Mouse (Mus musculus) adrenal gland, adult 8-10 months (tissue): ENCODE measurements around the gene Rnf215. TPM values are rescaled to one million over a fixed set of nuclear protein-coding genes. Genes with fewer than 3 reads are reported as not detected.

Experiments
- microRNA-seq, 2 experiments: library from miRNA; unstranded; fragments of <30 nt; microRNA quantifications; one replicate each; pipeline ENCODE4 v1.2.0; 2022
- total RNA-seq, 4 experiments: library from RNA; stranded (reverse); gene quantifications; 2 replicates each; pipeline ENCODE4 v1.2.4; 2022

Rnf215 gene
- total RNA-seq, 4 experiments from 2014 or later, result 28.2 to 38.2 (median 33.1) TPM

Small RNA genes lying within 50 kb of the gene (microRNA-seq; reads per million reads assigned to microRNA genes)
- 1.1 to 1.3 reads per million in 2 experiments for gene Mir3060

Other genes with a start within 250 kb of the Rnf215 start
- gene 4921536K21Rik, start 240.1 kb upstream of the Rnf215 start, total RNA-seq, result under 1 TPM; 0.56 to 0.81 (median 0.70) TPM
- gene Dusp18, start 240.0 kb upstream of the Rnf215 start, total RNA-seq, result 1 to 10 TPM; 4.7 to 9.3 (median 6.6) TPM
- gene Slc35e4, start 220.5 kb upstream of the Rnf215 start, total RNA-seq, result 10 to 100 TPM in 2 of 4 experiments, 1 to 10 TPM in 2; 5.9 to 15.5 (median 10.2) TPM
- gene Tcn2, start 203.0 kb upstream of the Rnf215 start, total RNA-seq, result 100 to 1,000 TPM; 129 to 145 (median 137) TPM
- gene Pes1, start 171.2 kb upstream of the Rnf215 start, total RNA-seq, result 10 to 100 TPM; 53.4 to 60.5 (median 55.8) TPM
- gene 4930556J24Rik, start 158.4 kb upstream of the Rnf215 start, total RNA-seq, result not detected
- under 1 TPM in 3 of 4 experiments, not detected in 1; 0.15 to 0.19 (median 0.18) TPM for gene Gal3st1, start 151.6 kb upstream of the Rnf215 start, total RNA-seq
- gene Sec14l4, start 103.7 kb upstream of the Rnf215 start, total RNA-seq, result 1 to 10 TPM in 2 of 4 experiments, under 1 TPM in 1, not detected in 1; 0.59 to 5.1 (median 3.8) TPM
- gene Sec14l3, start 70.4 kb upstream of the Rnf215 start, total RNA-seq, result under 1 TPM in 1 of 4 experiments, not detected in 3; 0.34 TPM
- gene Mtfp1, start 39.8 kb upstream of the Rnf215 start, total RNA-seq, result 10 to 100 TPM; 17.5 to 21.4 (median 18.9) TPM
- gene Sec14l2, start 11.8 kb upstream of the Rnf215 start, total RNA-seq, result 1 to 10 TPM; 2.0 to 3.3 (median 2.4) TPM
- 10 to 100 TPM; 11.8 to 22.5 (median 15.3) TPM for gene Ccdc157, start 25.1 kb downstream of the Rnf215 start, total RNA-seq
- gene Sf3a1, start 25.1 kb downstream of the Rnf215 start, total RNA-seq, result 10 to 100 TPM; 40.4 to 61.5 (median 48.4) TPM
- 10 to 100 TPM; 18.6 to 24.7 (median 21.9) TPM for gene Tbc1d10a, start 51.6 kb downstream of the Rnf215 start, total RNA-seq
- 1 to 10 TPM; 3.1 to 6.1 (median 4.2) TPM for gene Castor1, start 83.0 kb downstream of the Rnf215 start, total RNA-seq
- under 1 TPM in 2 of 4 experiments, not detected in 2; 0.24 to 0.25 TPM for gene Osm, start 101.2 kb downstream of the Rnf215 start, total RNA-seq
- 1 to 10 TPM in 1 of 4 experiments, under 1 TPM in 2, not detected in 1; 0.15 to 1.0 (median 0.34) TPM for gene Lif, start 122.4 kb downstream of the Rnf215 start, total RNA-seq